Mouse (Mus musculus): ENCODE data around the gene Cuedc1. TPM values are rescaled to one million over a fixed set of nuclear protein-coding genes. Genes with fewer than 3 reads are reported as not detected.

Cuedc1 gene
- polyA plus RNA-seq, 1 experiment from 2014 or later: 31.1 TPM

DNA sequence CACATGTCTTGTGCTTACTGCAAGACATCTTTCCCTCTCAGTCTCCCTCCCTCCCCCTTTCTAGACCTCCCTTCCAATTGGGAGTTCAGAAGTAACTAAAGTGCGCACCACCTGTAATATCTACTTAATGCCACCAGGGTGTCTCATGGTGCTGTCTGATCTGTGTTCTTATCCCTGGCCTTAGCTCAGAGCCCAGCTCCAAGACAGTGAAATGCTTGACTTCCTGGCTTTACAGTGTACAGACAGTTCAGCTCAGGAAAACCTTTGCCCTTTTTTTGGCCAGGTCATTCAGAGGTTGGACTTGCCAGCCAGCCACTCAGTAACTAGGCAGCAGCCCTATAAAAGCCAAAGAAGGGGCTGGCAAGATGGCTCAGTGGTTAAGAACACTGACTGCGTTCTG, 38.7 kb upstream of the Cuedc1 start:
- Histone ChIP-seq H3K27ac (replicated peaks; ENCODE audit: low read depth, low read length) (no peak overlapping the region), H3K9me3 (ENCODE audit: control insufficient read depth, low read length) (no peaks in the 10 kb centered on the region), H3K9ac (replicated peaks; ENCODE audit: low read length) (no peak overlapping the region), H3K36me3 (ENCODE audit: control insufficient read depth, insufficient read depth, low read length) (no peaks in the 10 kb centered on the region), H3K4me1 (ENCODE audit: control insufficient read depth, insufficient read depth, low read length) (no peaks in the 10 kb centered on the region), H3K4me3 (replicated peaks; ENCODE audit: low read depth, low read length) (no peak overlapping the region), H3K27me3 (ENCODE audit: control insufficient read depth, insufficient read depth, low read length) (no peaks in the 10 kb centered on the region), H3K4me2 (ENCODE audit: low read length) (no peak overlapping the region)
- peak; percentile 82 for DNase-seq
- ATAC-seq (ENCODE audit: low FRiP score, low TSS enrichment): peak; percentile 63; the same call in 1 of the 2 replicates
- WGBS: 48% methylated on average over 2 of the region's 2 CpGs

GRCm38 (mm10) chr11:88061892-88062625, 35.8 kb upstream of the Cuedc1 start:
- no peak overlapping the region for H3K27ac ChIP-seq (replicated peaks; ENCODE audit: low read depth, low read length)
- H3K9me3 ChIP-seq (ENCODE audit: control insufficient read depth, low read length): no peaks in the 10 kb centered on the region
- H3K27me3 ChIP-seq (ENCODE audit: control insufficient read depth, insufficient read depth, low read length): no peaks in the 10 kb centered on the region
- no peak for ATAC-seq (ENCODE audit: low FRiP score, low TSS enrichment)
- no peaks in the 10 kb centered on the region for H3K36me3 ChIP-seq (ENCODE audit: control insufficient read depth, insufficient read depth, low read length)
- H3K9ac ChIP-seq (replicated peaks; ENCODE audit: low read length): no peak overlapping the region
- no peak overlapping the region for H3K4me2 ChIP-seq (ENCODE audit: low read length)
- no peak for DNase-seq
- WGBS: 80% methylated on average over 2 of the region's 2 CpGs
- no peak overlapping the region for H3K4me3 ChIP-seq (replicated peaks; ENCODE audit: low read depth, low read length)
- no peaks in the 10 kb centered on the region for H3K4me1 ChIP-seq (ENCODE audit: control insufficient read depth, insufficient read depth, low read length)

- H3K27ac ChIP-seq (replicated peaks; ENCODE audit: low read depth, low read length): no peak overlapping the region
These were observed 32.1 kb upstream of the Cuedc1 start for GRCm38 (mm10) chr11:88065732-88066131.

DNA sequence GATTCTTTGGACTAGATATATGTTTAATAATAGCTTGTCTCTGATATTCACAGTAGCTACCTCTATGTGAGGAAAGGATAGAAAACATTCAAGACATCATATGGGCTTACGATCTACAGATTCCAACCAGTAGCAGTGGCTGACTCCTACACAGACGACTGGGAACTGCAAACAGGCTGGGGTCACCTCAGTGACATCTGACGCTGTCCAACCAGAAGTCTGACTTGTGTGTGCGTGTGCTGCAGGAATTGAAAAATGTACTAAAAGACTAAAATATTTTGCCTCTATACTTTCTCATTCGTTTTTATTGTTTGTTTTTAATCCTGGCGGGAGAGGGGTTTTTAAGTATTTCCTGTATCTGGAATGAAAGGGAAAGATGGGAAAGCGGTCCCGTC, 30.7 kb upstream of the Cuedc1 start:
- peak overlapping the region; percentile 86 for H3K4me2 ChIP-seq (ENCODE audit: low read length)
- ATAC-seq (ENCODE audit: low FRiP score, low TSS enrichment): no peak
- peak; percentile 50 for DNase-seq
- H3K36me3 ChIP-seq (ENCODE audit: control insufficient read depth, insufficient read depth, low read length): no peaks in the 10 kb centered on the region
- H3K9me3 ChIP-seq (ENCODE audit: control insufficient read depth, low read length): no peaks in the 10 kb centered on the region
- H3K4me3 ChIP-seq (replicated peaks; ENCODE audit: low read depth, low read length): peak overlapping the region; percentile 99
- no peaks in the 10 kb centered on the region for H3K27me3 ChIP-seq (ENCODE audit: control insufficient read depth, insufficient read depth, low read length)
- H3K27ac ChIP-seq (replicated peaks; ENCODE audit: low read depth, low read length): peak overlapping the region; percentile 99
- 3% methylated on average over 8 of the region's 8 CpGs for WGBS
- H3K9ac ChIP-seq (replicated peaks; ENCODE audit: low read length): peak overlapping the region; percentile 89
- peaks cover 28% of the 10 kb centered on the region for H3K4me1 ChIP-seq (ENCODE audit: control insufficient read depth, insufficient read depth, low read length)

More at GRCm38 (mm10) chr11:88065732-88066131, 32.1 kb upstream of the Cuedc1 start:
- ATAC-seq (ENCODE audit: low FRiP score, low TSS enrichment) (no peak), DNase-seq (no peak)
- Histone ChIP-seq H3K4me2 (ENCODE audit: low read length) (no peak overlapping the region), H3K4me3 (replicated peaks; ENCODE audit: low read depth, low read length) (no peak overlapping the region), H3K4me1 (ENCODE audit: control insufficient read depth, insufficient read depth, low read length) (peaks cover 15% of the 10 kb centered on the region), H3K27me3 (ENCODE audit: control insufficient read depth, insufficient read depth, low read length) (no peaks in the 10 kb centered on the region), H3K36me3 (ENCODE audit: control insufficient read depth, insufficient read depth, low read length) (no peaks in the 10 kb centered on the region), H3K9me3 (ENCODE audit: control insufficient read depth, low read length) (no peaks in the 10 kb centered on the region), H3K9ac (replicated peaks; ENCODE audit: low read length) (no peak overlapping the region)

GRCm38 (mm10) chr11:88067586-88068410, 30.1 kb upstream of the Cuedc1 start, which contains the start of gene Vezf1:
TSS of gene Vezf1 (plus strand) at chr11:88068279.
- ATAC-seq (ENCODE audit: low FRiP score, low TSS enrichment) (peak; percentile 88), DNase-seq (peak; percentile 92)
- Histone ChIP-seq H3K4me1 (ENCODE audit: control insufficient read depth, insufficient read depth, low read length) (peaks cover 31% of the 10 kb centered on the region), H3K4me3 (replicated peaks; ENCODE audit: low read depth, low read length) (peak within 1 kb of the TSS; percentile 99), H3K4me2 (ENCODE audit: low read length) (peak within 1 kb of the TSS; percentile 86), H3K27ac (replicated peaks; ENCODE audit: low read depth, low read length) (peak within 1 kb of the TSS; percentile 99), H3K36me3 (ENCODE audit: control insufficient read depth, insufficient read depth, low read length) (no peaks in the 10 kb centered on the region), H3K9me3 (ENCODE audit: control insufficient read depth, low read length) (no peaks in the 10 kb centered on the region), H3K27me3 (ENCODE audit: control insufficient read depth, insufficient read depth, low read length) (no peaks in the 10 kb centered on the region), H3K9ac (replicated peaks; ENCODE audit: low read length) (peak within 1 kb of the TSS; percentile 89)
- WGBS: under 1% methylated on average over 51 of the region's 81 CpGs

GRCm38 (mm10) chr11:88068411-88069245, 29.2 kb upstream of the Cuedc1 start:
- Histone ChIP-seq H3K27me3 (ENCODE audit: control insufficient read depth, insufficient read depth, low read length) (no peaks in the 10 kb centered on the region), H3K9ac (replicated peaks; ENCODE audit: low read length) (peak overlapping the region; percentile 89), H3K27ac (replicated peaks; ENCODE audit: low read depth, low read length) (peak overlapping the region; percentile 99), H3K4me1 (ENCODE audit: control insufficient read depth, insufficient read depth, low read length) (peaks cover 37% of the 10 kb centered on the region), H3K4me3 (replicated peaks; ENCODE audit: low read depth, low read length) (peak overlapping the region; percentile 99), H3K36me3 (ENCODE audit: control insufficient read depth, insufficient read depth, low read length) (peaks cover 7% of the 10 kb centered on the region; the same call in 1 of the 2 replicates), H3K9me3 (ENCODE audit: control insufficient read depth, low read length) (no peaks in the 10 kb centered on the region), H3K4me2 (ENCODE audit: low read length) (peak overlapping the region; percentile 86)
- under 1% methylated on average over 76 of the region's 92 CpGs for WGBS
- ATAC-seq (ENCODE audit: low FRiP score, low TSS enrichment): peak; percentile 74
- peak; percentile 63 for DNase-seq

GRCm38 (mm10) chr11:88069246-88069570, 28.6 kb upstream of the Cuedc1 start:
- 1% methylated on average over 12 of the region's 12 CpGs for WGBS
- Histone ChIP-seq H3K4me2 (ENCODE audit: low read length) (peak overlapping the region; percentile 86), H3K9me3 (ENCODE audit: control insufficient read depth, low read length) (no peaks in the 10 kb centered on the region), H3K4me3 (replicated peaks; ENCODE audit: low read depth, low read length) (peak overlapping the region; percentile 99), H3K4me1 (ENCODE audit: control insufficient read depth, insufficient read depth, low read length) (peaks cover 37% of the 10 kb centered on the region), H3K27me3 (ENCODE audit: control insufficient read depth, insufficient read depth, low read length) (no peaks in the 10 kb centered on the region), H3K27ac (replicated peaks; ENCODE audit: low read depth, low read length) (peak overlapping the region; percentile 99), H3K9ac (replicated peaks; ENCODE audit: low read length) (peak overlapping the region; percentile 89), H3K36me3 (ENCODE audit: control insufficient read depth, insufficient read depth, low read length) (peaks cover 11% of the 10 kb centered on the region; the same call in 1 of the 2 replicates)
- DNase-seq: no peak
- no peak for ATAC-seq (ENCODE audit: low FRiP score, low TSS enrichment)

DNA sequence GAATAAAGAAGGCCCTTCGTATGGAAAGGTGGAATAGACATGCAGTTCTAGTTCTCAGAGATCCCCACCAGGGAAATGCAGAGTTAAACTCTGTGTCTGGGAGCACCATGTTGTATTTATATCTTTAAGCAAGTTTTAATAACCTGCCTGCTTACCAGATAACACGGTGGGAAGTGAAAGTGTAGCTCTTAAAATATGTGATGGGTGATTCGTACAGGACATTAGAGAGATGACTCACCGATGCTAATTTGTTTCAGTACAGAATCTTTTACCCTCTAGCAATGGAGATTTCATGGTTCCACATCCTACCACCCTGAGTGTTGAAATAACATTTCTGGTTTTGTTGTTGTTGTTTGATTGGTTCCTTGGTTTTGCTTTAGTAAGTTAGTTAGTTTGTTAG, 27.5 kb upstream of the Cuedc1 start:
- peaks cover 39% of the 10 kb centered on the region for H3K4me1 ChIP-seq (ENCODE audit: control insufficient read depth, insufficient read depth, low read length)
- peak overlapping the region; percentile 99 for H3K4me3 ChIP-seq (replicated peaks; ENCODE audit: low read depth, low read length)
- no peak for ATAC-seq (ENCODE audit: low FRiP score, low TSS enrichment)
- no peaks in the 10 kb centered on the region for H3K27me3 ChIP-seq (ENCODE audit: control insufficient read depth, insufficient read depth, low read length)
- H3K27ac ChIP-seq (replicated peaks; ENCODE audit: low read depth, low read length): no peak overlapping the region
- DNase-seq: no peak
- H3K9me3 ChIP-seq (ENCODE audit: control insufficient read depth, low read length): no peaks in the 10 kb centered on the region
- H3K36me3 ChIP-seq (ENCODE audit: control insufficient read depth, insufficient read depth, low read length): peaks cover 16% of the 10 kb centered on the region
- peak overlapping the region; percentile 86 for H3K4me2 ChIP-seq (ENCODE audit: low read length)
- 12% methylated on average over 4 of the region's 4 CpGs for WGBS
- H3K9ac ChIP-seq (replicated peaks; ENCODE audit: low read length): peak overlapping the region; percentile 89; the same call in 1 of the 2 replicates
